Mouse (Mus musculus) cerebellum, postnatal 14 days (tissue): ENCODE measurements at regions not wholly inside any gene's neighbourhood (a gene's known extent, or its start where the extent isn't known, plus 50 kb on each side); places are given as distances from the start of the nearest gene placed in this dataset.

Experiments
- DNase-seq, 2 experiments: peaks; one replicate each; pipeline ENCODE4 v3.0.0; 2021; ENCODE audit warnings: mixed read lengths in 2 of 2

DNA sequence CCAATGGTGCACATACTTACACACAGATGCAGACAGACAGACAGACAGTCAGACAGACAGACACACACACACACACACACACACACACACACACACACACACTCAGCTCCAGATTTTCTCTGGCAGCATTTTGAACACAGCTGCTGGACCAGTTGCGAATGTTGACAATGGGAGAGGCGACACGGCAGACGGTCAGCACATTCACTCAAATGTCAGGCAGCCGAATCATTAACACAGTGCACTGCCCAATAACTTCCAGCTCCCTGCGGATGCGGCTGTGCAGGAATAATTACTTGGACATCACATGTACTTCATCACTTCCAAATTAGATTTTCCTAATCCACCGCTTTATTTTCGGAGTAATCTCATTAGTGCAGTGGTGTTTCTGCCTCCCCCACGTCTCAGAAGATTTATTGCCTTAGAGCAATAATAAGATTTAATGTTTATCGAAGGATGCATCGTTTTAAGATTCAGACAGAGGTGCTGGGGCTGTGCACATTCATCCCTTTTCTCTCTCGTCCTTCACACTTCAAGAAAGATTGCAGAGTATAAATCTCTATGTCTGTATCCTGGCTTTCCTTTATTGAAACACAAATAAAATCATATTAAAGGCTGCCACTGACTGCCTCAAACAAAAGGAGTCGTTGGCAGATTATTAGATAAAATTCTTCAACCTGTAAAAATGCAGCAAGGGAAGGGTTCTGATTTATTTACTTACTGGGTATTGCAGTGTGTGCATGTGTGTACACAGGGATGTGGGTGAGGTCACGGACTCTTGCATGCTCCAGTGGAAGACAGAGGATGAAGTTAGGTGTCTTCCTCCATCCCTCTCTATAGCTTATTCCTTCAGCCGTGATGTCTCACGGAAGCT is 70.9 kb upstream of the Gas2 start:
- peak; percentile 55 to 64 for DNase-seq

DNA sequence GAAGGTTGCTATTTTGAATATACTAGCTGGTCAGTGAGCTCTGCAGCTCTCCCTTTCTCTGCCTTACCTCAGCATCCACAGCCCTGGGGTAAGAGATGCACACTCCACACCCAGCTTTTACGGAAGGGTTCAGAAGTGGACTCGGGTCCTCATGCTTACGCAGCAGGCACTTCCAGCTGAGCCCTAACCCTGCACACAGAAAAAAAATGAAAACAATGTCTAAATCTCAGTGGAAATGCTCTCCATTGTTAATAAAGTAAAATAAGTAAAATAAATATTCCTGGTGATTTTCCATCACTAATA is 70.3 kb upstream of the Gas2 start:
- no peak for DNase-seq
